ENCODE assay signal across 10 mouse cellular contexts in the genomic region with DNA sequence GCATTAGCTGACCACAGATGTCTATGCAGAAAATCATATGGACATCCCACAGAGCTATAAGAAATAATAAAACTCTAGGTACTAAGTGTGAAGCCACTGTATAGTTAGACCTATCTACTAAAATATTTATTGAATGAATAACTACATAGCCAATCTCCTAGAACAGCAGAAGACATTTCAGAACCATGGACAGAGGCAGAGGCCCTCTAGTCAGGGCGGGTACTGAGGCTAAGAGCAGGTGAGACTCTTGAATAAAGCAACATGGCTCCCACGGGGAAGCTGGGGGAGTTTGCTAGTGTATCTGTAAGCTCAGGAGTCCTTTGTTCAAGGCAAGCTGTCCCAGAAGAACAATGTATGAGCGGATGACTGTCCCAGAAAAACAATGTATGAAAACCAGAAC.
A peak's percentile ranks its signal among the peaks of the same experiment; 100 is the strongest.
DNase-seq lines count a peak whose midpoint lies in the region; ATAC-seq lines count a peak whose summit lies in the region.
"Had no signal": no experiment of that assay in that cellular context is flagged by ENCODE, and none has a peak within 500 bp of the region (broad histone marks: within the 10 kb centered on the region; RNA-seq: fewer than 3 reads in every experiment).

No protein-coding gene starts in this region.

- no peak overlapping the region for H3K27ac ChIP-seq in heart, embryonic 11.5 days (ENCODE audit: low read depth, low read length)
- H3K27ac ChIP-seq: liver, embryonic 12.5 days had no signal

- 16% methylated on average over 3 of the region's 3 CpGs for WGBS in heart, embryonic 11.5 days (ENCODE audit: insufficient replicate concordance)

- H3K4me3 ChIP-seq in heart, embryonic 11.5 days (ENCODE audit: low read depth, low read length), result no peak overlapping the region
- H3K4me3 ChIP-seq: liver, embryonic 12.5 days had no signal

- no peak overlapping the region for H3K4me2 ChIP-seq in heart, embryonic 11.5 days
- H3K4me2 ChIP-seq: liver, embryonic 12.5 days had no signal

- no peaks in the 10 kb centered on the region for H3K36me3 ChIP-seq in heart, embryonic 11.5 days (ENCODE audit: control insufficient read depth, insufficient read depth, low read length)
- H3K36me3 ChIP-seq: liver, embryonic 12.5 days had no signal

- H3K9ac ChIP-seq in heart, embryonic 11.5 days (ENCODE audit: low read depth, low read length), result no peak overlapping the region
- H3K9ac ChIP-seq: liver, embryonic 12.5 days had no signal

- H3K9me3 ChIP-seq in heart, embryonic 11.5 days (replicated peaks; ENCODE audit: control insufficient read depth, low read length), result no peaks in the 10 kb centered on the region
- H3K9me3 ChIP-seq: liver, embryonic 12.5 days had no signal

- no peaks in the 10 kb centered on the region for H3K4me1 ChIP-seq in heart, embryonic 11.5 days (ENCODE audit: control insufficient read depth, insufficient read depth, low read length)
- H3K4me1 ChIP-seq: liver, embryonic 12.5 days had no signal

- peak; percentile 61 for DNase-seq in adrenal gland, postnatal 10 days
- DNase-seq in adrenal gland, postnatal 4 days (ENCODE audit: low spot score in 2 of 2), result no peak
- peak; percentile 20 for DNase-seq in testis, postnatal 14 days (ENCODE audit: low spot score)
- no peak for DNase-seq in testis, postnatal 10 days (ENCODE audit: low spot score)
- DNase-seq in kidney, postnatal 14 days, result peak; percentile 56
- peak; percentile 46 for DNase-seq in thymus, postnatal 25 days
- no peak for DNase-seq in layer of hippocampus, postnatal 25 days (ENCODE audit: extremely low spot score in 1 of 2, low spot score in 1 of 2)
- DNase-seq: cerebellum, adult 9-10 months had no signal

- no peak for ATAC-seq in heart, embryonic 11.5 days (replicated peaks; ENCODE audit: insufficient number of reproducible peaks, low FRiP score, low TSS enrichment)
- ATAC-seq: liver, embryonic 12.5 days had no signal

- peaks cover 9% of the 10 kb centered on the region for H3K27me3 ChIP-seq in heart, embryonic 11.5 days (ENCODE audit: control insufficient read depth, insufficient read depth, low read length)

Comparison
In these comparisons a context has a peak if more than half of its experiments do, and no peak if none do; other contexts are left out.
1. DNase-seq: peak in adrenal gland, postnatal 10 days (single experiment), testis, postnatal 14 days (single experiment), kidney, postnatal 14 days (single experiment) and thymus, postnatal 25 days (single experiment); none in adrenal gland, postnatal 4 days (0 of 2), testis, postnatal 10 days (single experiment) and layer of hippocampus, postnatal 25 days (0 of 2).